Mouse (Mus musculus): ENCODE measurements around the gene Med6.

- TF ChIP-seq TAL1 (IDR thresholded peaks at IDR 0.05; ENCODE audit: low read length) (no peak), GATA1 (IDR thresholded peaks at IDR 0.05; ENCODE audit: low read length) (no peak)
These were observed 35.7 kb upstream of the Med6 start for GRCm38 (mm10) chr12:81630520-81630914.

Data from erythroblast, embryonic 14.5 days (primary cell).